In genomic region chr17:57062011-57062521, GRCm38 (mm10) we compare ENCODE assay signal across 9 mouse cellular contexts. TPM values are rescaled to one million over a fixed set of nuclear protein-coding genes. Genes with fewer than 3 reads are reported as not detected.
A peak's percentile ranks its signal among the peaks of the same experiment; 100 is the strongest.
DNase-seq lines count a peak whose midpoint lies in the region; ATAC-seq lines count a peak whose summit lies in the region.
"Had no signal": no experiment of that assay in that cellular context is flagged by ENCODE, and none has a peak within 500 bp of the region (broad histone marks: within the 10 kb centered on the region; RNA-seq: fewer than 3 reads in every experiment).

No protein-coding gene starts in this region.

- DNase-seq in adrenal gland, postnatal 10 days, result peak; percentile 30
- DNase-seq in adrenal gland, postnatal 14 days, result no peak
- peak; percentile 55 for DNase-seq in R1 (ENCODE audit: low read depth, low spot score)
- peak; percentile 14 for DNase-seq in hindbrain, embryonic 11.5 days (ENCODE audit: low spot score)
- peak; percentile 75 for DNase-seq in urinary bladder, postnatal 14 days (ENCODE audit: low spot score)

- peak overlapping the region; percentile 24 for H3K4me3 ChIP-seq in hindbrain, embryonic 11.5 days (ENCODE audit: low read depth, low read length)
- H3K4me3 ChIP-seq in limb, embryonic 12.5 days (replicated peaks), result peak overlapping the region; percentile 19
- peak overlapping the region; percentile 40 for H3K4me3 ChIP-seq in midbrain, embryonic 15.5 days

- ATAC-seq in hindbrain, embryonic 11.5 days (ENCODE audit: low FRiP score), result no peak
- no peak for ATAC-seq in limb, embryonic 12.5 days (ENCODE audit: insufficient number of reproducible peaks, insufficient read depth, low FRiP score, low TSS enrichment, low read depth)
- no peak for ATAC-seq in midbrain, embryonic 15.5 days (replicated peaks)
- ATAC-seq in megakaryocyte-erythroid progenitor cell, adult 5-6 weeks (replicated peaks; ENCODE audit: low FRiP score, low TSS enrichment, poor library complexity, severe bottlenecking), result no peak

- no peaks in the 10 kb centered on the region for H3K9me3 ChIP-seq in hindbrain, embryonic 11.5 days (ENCODE audit: control insufficient read depth, low read length)
- H3K9me3 ChIP-seq in limb, embryonic 12.5 days, result no peaks in the 10 kb centered on the region
- H3K9me3 ChIP-seq in midbrain, embryonic 15.5 days, result no peaks in the 10 kb centered on the region

- no peaks in the 10 kb centered on the region for H3K36me3 ChIP-seq in hindbrain, embryonic 11.5 days (ENCODE audit: control insufficient read depth, insufficient read depth, low read length)
- H3K36me3 ChIP-seq in limb, embryonic 12.5 days, result no peaks in the 10 kb centered on the region
- no peaks in the 10 kb centered on the region for H3K36me3 ChIP-seq in midbrain, embryonic 15.5 days (replicated peaks)

- H3K27me3 ChIP-seq in hindbrain, embryonic 11.5 days (ENCODE audit: control insufficient read depth, insufficient read depth, low read length), result peaks cover 31% of the 10 kb centered on the region
- peaks cover 89% of the 10 kb centered on the region for H3K27me3 ChIP-seq in limb, embryonic 12.5 days
- peaks cover 39% of the 10 kb centered on the region for H3K27me3 ChIP-seq in midbrain, embryonic 15.5 days (replicated peaks)

- H3K9ac ChIP-seq in hindbrain, embryonic 11.5 days (ENCODE audit: low read depth, low read length), result no peak overlapping the region
- no peak overlapping the region for H3K9ac ChIP-seq in limb, embryonic 12.5 days (replicated peaks)
- 0 out of 2 replicates have a peak overlapping the region, but pooled peaks have one; percentile 1 for H3K9ac ChIP-seq in midbrain, embryonic 15.5 days

- peaks cover 5% of the 10 kb centered on the region for H3K4me1 ChIP-seq in hindbrain, embryonic 11.5 days (replicated peaks; ENCODE audit: control insufficient read depth, insufficient read depth, low read length)
- H3K4me1 ChIP-seq in limb, embryonic 12.5 days (replicated peaks), result peaks cover 15% of the 10 kb centered on the region
- H3K4me1 ChIP-seq in midbrain, embryonic 15.5 days, result peaks cover 32% of the 10 kb centered on the region

- H3K4me2 ChIP-seq in hindbrain, embryonic 11.5 days (replicated peaks; ENCODE audit: low read depth, low read length), result peak overlapping the region; percentile 27
- H3K4me2 ChIP-seq in limb, embryonic 12.5 days, result peak overlapping the region; percentile 29
- H3K4me2 ChIP-seq in midbrain, embryonic 15.5 days, result peak overlapping the region; percentile 59

- WGBS in hindbrain, embryonic 11.5 days, result 2% methylated on average over 39 of the region's 39 CpGs
- WGBS in limb, embryonic 12.5 days, result 2% methylated on average over 39 of the region's 39 CpGs
- 1% methylated on average over 39 of the region's 39 CpGs for WGBS in midbrain, embryonic 15.5 days

- no peak overlapping the region for H3K27ac ChIP-seq in hindbrain, embryonic 11.5 days (ENCODE audit: low read depth, low read length)
- no peak overlapping the region for H3K27ac ChIP-seq in limb, embryonic 12.5 days
- no peak overlapping the region for H3K27ac ChIP-seq in midbrain, embryonic 15.5 days

RNA-seq across cellular contexts. Expression of gene Slc25a23, which starts 2.4 kb away (rescaled TPM):
- total RNA-seq in adrenal gland, postnatal 10 days (2021), result 100 to 1,000 TPM; 119 to 122 TPM
- 91.4 and 116 TPM in 2 replicates for total RNA-seq in adrenal gland, postnatal 14 days (2021)
- polyA plus RNA-seq in hindbrain, embryonic 11.5 days (2014; fragmentation: Nextera tagmentation; extraction: Ambion mirVana), result 14.1 and 16.0 TPM in 2 replicates
- 4.5 and 4.9 TPM in 2 replicates for polyA plus RNA-seq in limb, embryonic 12.5 days (2016; fragmentation: Nextera tagmentation; extraction: Ambion mirVana)
- 42.5 TPM in 2 replicates for polyA plus RNA-seq in midbrain, embryonic 15.5 days (2015; fragmentation: Nextera tagmentation; extraction: Ambion mirVana)
- total RNA-seq in megakaryocyte-erythroid progenitor cell, adult 5-6 weeks (2014; fragmentation: Nextera tagmentation), result 17.9 and 21.2 TPM in 2 replicates
- total RNA-seq in megakaryocyte-erythroid progenitor cell, adult 5-6 weeks (2017), result 3.0 and 6.2 TPM in 2 replicates

RNA-seq across cellular contexts. Expression of gene Crb3, which starts 3.2 kb away (rescaled TPM):
- 1 to 10 TPM; 2.0 to 3.9 TPM for total RNA-seq in adrenal gland, postnatal 10 days (2021)
- total RNA-seq in adrenal gland, postnatal 14 days (2021), result 0.38 and 1.4 TPM in 2 replicates
- polyA plus RNA-seq in hindbrain, embryonic 11.5 days (2014; fragmentation: Nextera tagmentation; extraction: Ambion mirVana), result 2.1 and 3.6 TPM in 2 replicates
- polyA plus RNA-seq in limb, embryonic 12.5 days (2016; fragmentation: Nextera tagmentation; extraction: Ambion mirVana), result 1.2 and 2.4 TPM in 2 replicates
- 1.5 and 2.0 TPM in 2 replicates for polyA plus RNA-seq in midbrain, embryonic 15.5 days (2015; fragmentation: Nextera tagmentation; extraction: Ambion mirVana)
- total RNA-seq in megakaryocyte-erythroid progenitor cell, adult 5-6 weeks (2014; fragmentation: Nextera tagmentation), result not detected in 2 replicates
- not detected in 2 replicates for total RNA-seq in megakaryocyte-erythroid progenitor cell, adult 5-6 weeks (2017)
- polyA plus RNA-seq: C2C12 had no signal

RNA-seq across cellular contexts. Expression of gene Dennd1c, which starts 16.2 kb away (rescaled TPM):
- total RNA-seq in adrenal gland, postnatal 10 days (2021), result 1 to 10 TPM; 3.4 TPM
- 1.7 and 9.7 TPM in 2 replicates for total RNA-seq in adrenal gland, postnatal 14 days (2021)
- 2.9 and 3.8 TPM in 2 replicates for polyA plus RNA-seq in hindbrain, embryonic 11.5 days (2014; fragmentation: Nextera tagmentation; extraction: Ambion mirVana)
- polyA plus RNA-seq in limb, embryonic 12.5 days (2016; fragmentation: Nextera tagmentation; extraction: Ambion mirVana), result 0.99 and 1.2 TPM in 2 replicates
- 5.8 TPM in 2 replicates for polyA plus RNA-seq in midbrain, embryonic 15.5 days (2015; fragmentation: Nextera tagmentation; extraction: Ambion mirVana)
- 20.4 and 33.4 TPM in 2 replicates for total RNA-seq in megakaryocyte-erythroid progenitor cell, adult 5-6 weeks (2014; fragmentation: Nextera tagmentation)
- total RNA-seq in megakaryocyte-erythroid progenitor cell, adult 5-6 weeks (2017), result 0.65 and 1.8 TPM in 2 replicates
- polyA plus RNA-seq: C2C12 had no signal

RNA-seq across cellular contexts. Expression of gene Slc25a41, which starts 20.6 kb away (rescaled TPM):
- total RNA-seq in adrenal gland, postnatal 10 days (2021), result not detected
- not detected in 2 replicates for total RNA-seq in adrenal gland, postnatal 14 days (2021)
- not detected in 2 replicates for polyA plus RNA-seq in hindbrain, embryonic 11.5 days (2014; fragmentation: Nextera tagmentation; extraction: Ambion mirVana)
- 0.17 and 0.23 TPM in 2 replicates for polyA plus RNA-seq in limb, embryonic 12.5 days (2016; fragmentation: Nextera tagmentation; extraction: Ambion mirVana)
- polyA plus RNA-seq in midbrain, embryonic 15.5 days (2015; fragmentation: Nextera tagmentation; extraction: Ambion mirVana), result not detected in 2 replicates
- total RNA-seq in megakaryocyte-erythroid progenitor cell, adult 5-6 weeks (2014; fragmentation: Nextera tagmentation), result not detected in 2 replicates
- total RNA-seq in megakaryocyte-erythroid progenitor cell, adult 5-6 weeks (2017), result 0.91 TPM in 1 of 2 replicates, not detected in the other
- polyA plus RNA-seq: C2C12 had no signal

RNA-seq across cellular contexts. Expression of gene Tubb4a, which starts 25.5 kb away (rescaled TPM):
- total RNA-seq in adrenal gland, postnatal 10 days (2021), result 10 to 100 TPM; 10.9 to 20.6 TPM
- total RNA-seq in adrenal gland, postnatal 14 days (2021), result 6.4 and 12.3 TPM in 2 replicates
- 165 and 191 TPM in 2 replicates for polyA plus RNA-seq in hindbrain, embryonic 11.5 days (2014; fragmentation: Nextera tagmentation; extraction: Ambion mirVana)
- polyA plus RNA-seq in limb, embryonic 12.5 days (2016; fragmentation: Nextera tagmentation; extraction: Ambion mirVana), result 12.7 and 14.7 TPM in 2 replicates
- polyA plus RNA-seq in midbrain, embryonic 15.5 days (2015; fragmentation: Nextera tagmentation; extraction: Ambion mirVana), result 388 and 395 TPM in 2 replicates
- total RNA-seq in megakaryocyte-erythroid progenitor cell, adult 5-6 weeks (2014; fragmentation: Nextera tagmentation), result not detected in 2 replicates
- total RNA-seq in megakaryocyte-erythroid progenitor cell, adult 5-6 weeks (2017), result 0.08 TPM in 1 of 2 replicates, not detected in the other
